Mouse (Mus musculus): ENCODE measurements around the gene Kynu. TPM values are rescaled to one million over a fixed set of nuclear protein-coding genes. Genes with fewer than 3 reads are reported as not detected.

Gene Kynu
- polyA plus RNA-seq, 1 experiment from 2014 or later: 1.6 TPM

GRCm38 (mm10) chr2:43546448-43546847 lies 8.7 kb upstream of the Kynu start:
- Histone ChIP-seq H3K27ac (ENCODE audit: low read depth, low read length) (no peak overlapping the region), H3K27me3 (replicated peaks; ENCODE audit: control insufficient read depth, insufficient read depth, low read length) (no peaks in the 10 kb centered on the region), H3K4me3 (ENCODE audit: low read depth, low read length) (no peak overlapping the region), H3K9ac (ENCODE audit: low read depth, low read length) (no peak overlapping the region), H3K4me1 (replicated peaks; ENCODE audit: control insufficient read depth, insufficient read depth, low read length) (no peaks in the 10 kb centered on the region), H3K36me3 (ENCODE audit: control insufficient read depth, insufficient read depth) (no peaks in the 10 kb centered on the region), H3K4me2 (replicated peaks; ENCODE audit: low read depth) (no peak overlapping the region), H3K9me3 (ENCODE audit: control insufficient read depth) (no peaks in the 10 kb centered on the region)
- 70% methylated on average over 1 of the region's 1 CpGs for WGBS
- ATAC-seq: 0 out of 2 replicates have a peak, but pooled peaks have one; percentile 31
- no peak for TF ChIP-seq CTCF (IDR thresholded peaks at IDR 0.05; ENCODE audit: low read depth)

GRCm38 (mm10) chr2:43554216-43554615 lies 913 bp upstream of the Kynu start:
- no peak for ATAC-seq
- H3K4me1 ChIP-seq (replicated peaks; ENCODE audit: control insufficient read depth, insufficient read depth, low read length): no peaks in the 10 kb centered on the region

GRCm38 (mm10) chr2:43555889-43556285 lies 758 bp downstream of the Kynu start:
- no peaks in the 10 kb centered on the region for H3K4me1 ChIP-seq (replicated peaks; ENCODE audit: control insufficient read depth, insufficient read depth, low read length)
- no peak overlapping the region for H3K4me3 ChIP-seq (ENCODE audit: low read depth, low read length)
- peak; percentile 97 for ATAC-seq
- no peaks in the 10 kb centered on the region for H3K9me3 ChIP-seq (ENCODE audit: control insufficient read depth)
- no peak for TF ChIP-seq CTCF (IDR thresholded peaks at IDR 0.05; ENCODE audit: low read depth)
- WGBS: 34% methylated on average over 4 of the region's 4 CpGs
- H3K27ac ChIP-seq (ENCODE audit: low read depth, low read length): peak overlapping the region; percentile 64; the same call in 1 of the 2 replicates
- no peaks in the 10 kb centered on the region for H3K27me3 ChIP-seq (replicated peaks; ENCODE audit: control insufficient read depth, insufficient read depth, low read length)
- H3K36me3 ChIP-seq (ENCODE audit: control insufficient read depth, insufficient read depth): no peaks in the 10 kb centered on the region
- peak overlapping the region; percentile 54; the same call in 1 of the 2 replicates for H3K4me2 ChIP-seq (replicated peaks; ENCODE audit: low read depth)
- no peak overlapping the region for H3K9ac ChIP-seq (ENCODE audit: low read depth, low read length)

More at GRCm38 (mm10) chr2:43554216-43554615, 913 bp upstream of the Kynu start:
- 59% methylated on average over 4 of the region's 4 CpGs for WGBS
- Histone ChIP-seq H3K27me3 (replicated peaks; ENCODE audit: control insufficient read depth, insufficient read depth, low read length) (no peaks in the 10 kb centered on the region), H3K36me3 (ENCODE audit: control insufficient read depth, insufficient read depth) (no peaks in the 10 kb centered on the region), H3K9ac (ENCODE audit: low read depth, low read length) (no peak overlapping the region), H3K4me3 (ENCODE audit: low read depth, low read length) (no peak overlapping the region), H3K9me3 (ENCODE audit: control insufficient read depth) (no peaks in the 10 kb centered on the region), H3K27ac (ENCODE audit: low read depth, low read length) (no peak overlapping the region), H3K4me2 (replicated peaks; ENCODE audit: low read depth) (no peak overlapping the region)
- no peak for TF ChIP-seq CTCF (IDR thresholded peaks at IDR 0.05; ENCODE audit: low read depth)

GRCm38 (mm10) chr2:43556985-43557384 lies 1.9 kb downstream of the Kynu start:
- Histone ChIP-seq H3K9ac (ENCODE audit: low read depth, low read length) (no peak overlapping the region), H3K36me3 (ENCODE audit: control insufficient read depth, insufficient read depth) (no peaks in the 10 kb centered on the region), H3K27ac (ENCODE audit: low read depth, low read length) (no peak overlapping the region), H3K27me3 (replicated peaks; ENCODE audit: control insufficient read depth, insufficient read depth, low read length) (no peaks in the 10 kb centered on the region), H3K4me3 (ENCODE audit: low read depth, low read length) (no peak overlapping the region), H3K4me2 (replicated peaks; ENCODE audit: low read depth) (no peak overlapping the region), H3K9me3 (ENCODE audit: control insufficient read depth) (no peaks in the 10 kb centered on the region), H3K4me1 (replicated peaks; ENCODE audit: control insufficient read depth, insufficient read depth, low read length) (no peaks in the 10 kb centered on the region)
- WGBS: 76% methylated on average over 3 of the region's 3 CpGs
- ATAC-seq: no peak
- no peak for TF ChIP-seq CTCF (IDR thresholded peaks at IDR 0.05; ENCODE audit: low read depth)

GRCm38 (mm10) chr2:43561209-43561608 lies 6.1 kb downstream of the Kynu start:
- no peak overlapping the region for H3K4me2 ChIP-seq (replicated peaks; ENCODE audit: low read depth)
- no peaks in the 10 kb centered on the region for H3K9me3 ChIP-seq (ENCODE audit: control insufficient read depth)
- no peaks in the 10 kb centered on the region for H3K4me1 ChIP-seq (replicated peaks; ENCODE audit: control insufficient read depth, insufficient read depth, low read length)
- H3K27me3 ChIP-seq (replicated peaks; ENCODE audit: control insufficient read depth, insufficient read depth, low read length): no peaks in the 10 kb centered on the region
- no peaks in the 10 kb centered on the region for H3K36me3 ChIP-seq (ENCODE audit: control insufficient read depth, insufficient read depth)
- no peak overlapping the region for H3K4me3 ChIP-seq (ENCODE audit: low read depth, low read length)
- ATAC-seq: no peak
- WGBS: 90% methylated on average over 3 of the region's 3 CpGs
- no peak for TF ChIP-seq CTCF (IDR thresholded peaks at IDR 0.05; ENCODE audit: low read depth)
- no peak overlapping the region for H3K27ac ChIP-seq (ENCODE audit: low read depth, low read length)
- H3K9ac ChIP-seq (ENCODE audit: low read depth, low read length): no peak overlapping the region

DNA sequence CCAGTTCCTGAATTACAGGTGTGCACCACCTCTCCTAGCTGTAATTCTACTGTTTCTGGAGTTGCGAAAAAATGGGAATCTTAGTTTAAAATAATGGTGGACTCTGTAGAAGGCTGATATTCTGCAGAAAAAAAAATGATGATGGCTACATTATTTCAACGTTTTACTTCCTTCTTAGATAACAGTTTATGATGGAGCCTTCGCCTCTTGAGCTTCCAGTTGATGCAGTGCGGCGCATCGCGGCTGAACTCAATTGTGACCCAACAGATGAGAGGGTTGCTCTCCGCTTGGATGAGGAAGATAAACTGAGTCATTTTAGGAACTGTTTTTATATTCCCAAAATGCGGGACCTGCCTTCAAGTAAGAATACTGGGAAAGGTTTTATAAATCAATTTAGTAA lies 7.7 kb downstream of the Kynu start:
- Histone ChIP-seq H3K27me3 (replicated peaks; ENCODE audit: control insufficient read depth, insufficient read depth, low read length) (no peaks in the 10 kb centered on the region), H3K9ac (ENCODE audit: low read depth, low read length) (no peak overlapping the region), H3K27ac (ENCODE audit: low read depth, low read length) (no peak overlapping the region), H3K36me3 (ENCODE audit: control insufficient read depth, insufficient read depth) (no peaks in the 10 kb centered on the region), H3K9me3 (ENCODE audit: control insufficient read depth) (no peaks in the 10 kb centered on the region), H3K4me2 (replicated peaks; ENCODE audit: low read depth) (no peak overlapping the region), H3K4me3 (ENCODE audit: low read depth, low read length) (no peak overlapping the region), H3K4me1 (replicated peaks; ENCODE audit: control insufficient read depth, insufficient read depth, low read length) (no peaks in the 10 kb centered on the region)
- peak; percentile 28; the same call in 1 of the 2 replicates for ATAC-seq
- TF ChIP-seq CTCF (IDR thresholded peaks at IDR 0.05; ENCODE audit: low read depth): no peak
- 55% methylated on average over 9 of the region's 9 CpGs for WGBS

- H3K27ac ChIP-seq (ENCODE audit: low read depth, low read length): no peak overlapping the region
- no peaks in the 10 kb centered on the region for H3K36me3 ChIP-seq (ENCODE audit: control insufficient read depth, insufficient read depth)
- no peaks in the 10 kb centered on the region for H3K27me3 ChIP-seq (replicated peaks; ENCODE audit: control insufficient read depth, insufficient read depth, low read length)
- H3K4me2 ChIP-seq (replicated peaks; ENCODE audit: low read depth): no peak overlapping the region
- no peak overlapping the region for H3K9ac ChIP-seq (ENCODE audit: low read depth, low read length)
- no peak overlapping the region for H3K4me3 ChIP-seq (ENCODE audit: low read depth, low read length)
- H3K4me1 ChIP-seq (replicated peaks; ENCODE audit: control insufficient read depth, insufficient read depth, low read length): no peaks in the 10 kb centered on the region
- no peaks in the 10 kb centered on the region for H3K9me3 ChIP-seq (ENCODE audit: control insufficient read depth)
- no peak for ATAC-seq
- 56% methylated on average over 1 of the region's 1 CpGs for WGBS
- TF ChIP-seq CTCF (IDR thresholded peaks at IDR 0.05; ENCODE audit: low read depth): no peak
Measured at GRCm38 (mm10) chr2:43568406-43568805, 13.3 kb downstream of the Kynu start.
